Mouse (Mus musculus): ENCODE results near the gene 4933417A18Rik. TPM values are rescaled to one million over a fixed set of nuclear protein-coding genes. Genes with fewer than 3 reads are reported as not detected.
"Not testable (repeated sequence)": the region's sequence is repeated elsewhere in the genome, so short reads cannot be mapped to it uniquely, and the experiment has no call there.

The 4933417A18Rik gene
- polyA plus RNA-seq, 1 experiment from 2014 or later, result not detected

DNA sequence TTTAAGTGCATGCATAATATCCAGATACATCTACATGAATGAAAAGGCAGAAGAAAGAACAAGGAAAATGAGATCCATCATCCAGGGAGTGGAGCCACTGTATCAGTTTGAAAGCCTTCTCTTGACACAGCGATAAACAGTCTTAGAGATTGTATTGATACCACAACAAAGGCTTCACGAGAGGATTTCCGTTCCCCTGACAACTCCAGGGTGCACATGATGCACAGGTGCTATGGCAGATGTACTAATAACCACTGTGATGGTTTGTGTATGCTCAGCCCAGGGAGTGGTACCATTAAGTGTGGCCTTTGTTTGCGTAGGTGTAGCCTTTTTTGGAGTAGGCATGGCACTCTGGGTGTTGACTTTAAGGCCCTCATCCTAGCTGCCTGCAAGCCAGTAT, 32.7 kb downstream of the 4933417A18Rik start:
- no peak for ATAC-seq (ENCODE audit: insufficient number of reproducible peaks, insufficient read depth, low FRiP score, low TSS enrichment, low read depth)
- Histone ChIP-seq H3K4me1 (no peaks in the 10 kb centered on the region), H3K27me3 (no peaks in the 10 kb centered on the region), H3K4me3 (no peak overlapping the region), H3K4me2 (no peak overlapping the region), H3K36me3 (no peaks in the 10 kb centered on the region), H3K9me3 (no peaks in the 10 kb centered on the region; the same call in 1 of the 2 replicates), H3K9ac (no peak overlapping the region), H3K27ac (no peak overlapping the region)
- 84% methylated on average over 4 of the region's 4 CpGs for WGBS

GRCm38 (mm10) chr13:34958158-34958557, 33.9 kb downstream of the 4933417A18Rik start:
- not testable (repeated sequence) for H3K9ac ChIP-seq; H3K4me2 ChIP-seq; H3K36me3 ChIP-seq; H3K9me3 ChIP-seq; H3K4me3 ChIP-seq; ATAC-seq (ENCODE audit: insufficient number of reproducible peaks, insufficient read depth, low FRiP score, low TSS enrichment, low read depth); H3K4me1 ChIP-seq; H3K27ac ChIP-seq; H3K27me3 ChIP-seq
- WGBS, result 88% methylated on average over 3 of the region's 3 CpGs

DNA sequence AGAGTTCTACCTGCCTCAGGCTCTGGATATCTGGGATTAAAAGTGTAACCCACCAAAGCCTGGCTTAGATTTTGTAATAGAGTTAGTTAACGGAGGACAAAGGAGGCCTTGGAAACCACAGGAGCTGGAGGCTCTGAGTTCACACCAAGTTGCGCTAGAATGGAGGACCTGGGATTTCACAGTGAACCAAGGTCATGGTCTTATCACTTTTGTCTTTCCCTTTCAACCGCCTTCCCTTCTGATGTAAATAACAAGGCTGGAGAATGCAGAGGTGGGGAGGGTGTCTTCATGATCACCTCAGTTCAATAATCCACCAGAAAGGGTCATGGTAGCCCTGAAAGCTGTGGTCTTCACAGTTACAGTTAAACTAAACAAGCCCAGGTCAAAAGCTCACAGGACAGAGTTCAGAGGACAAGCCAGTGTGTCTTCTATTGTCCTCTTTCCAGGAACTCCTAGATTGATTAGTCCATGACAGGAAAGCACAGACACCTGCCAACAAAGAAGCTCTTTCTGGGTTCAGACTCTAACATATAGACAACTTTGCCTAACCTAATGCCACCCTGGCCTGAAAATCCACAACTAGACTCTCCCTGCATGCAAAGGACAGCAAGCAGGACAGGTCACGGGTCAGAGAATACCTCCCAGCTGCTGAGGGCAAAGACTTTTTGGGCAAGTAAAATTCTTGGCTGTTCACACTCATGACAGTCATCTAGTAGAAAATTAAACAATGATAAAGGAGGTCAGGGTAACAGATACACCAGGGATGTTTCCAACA, 37.0 kb downstream of the 4933417A18Rik start:
- no peak overlapping the region for H3K4me3 ChIP-seq
- WGBS, result 80% methylated on average over 4 of the region's 4 CpGs
- no peaks in the 10 kb centered on the region for H3K36me3 ChIP-seq
- H3K4me1 ChIP-seq, result peaks cover 11% of the 10 kb centered on the region
- ATAC-seq (ENCODE audit: insufficient number of reproducible peaks, insufficient read depth, low FRiP score, low TSS enrichment, low read depth), result no peak
- no peak overlapping the region for H3K27ac ChIP-seq
- no peaks in the 10 kb centered on the region; the same call in 1 of the 2 replicates for H3K9me3 ChIP-seq
- no peak overlapping the region for H3K4me2 ChIP-seq
- no peak overlapping the region for H3K9ac ChIP-seq
- peaks cover 29% of the 10 kb centered on the region for H3K27me3 ChIP-seq

- peak within 1 kb of the TSS; percentile 67 for H3K9ac ChIP-seq
- H3K4me3 ChIP-seq, result peak within 1 kb of the TSS; percentile 51
- peaks cover 32% of the 10 kb centered on the region for H3K27me3 ChIP-seq
- H3K4me1 ChIP-seq, result peaks cover 11% of the 10 kb centered on the region
- WGBS, result 3% methylated on average over 32 of the region's 32 CpGs
- no peaks in the 10 kb centered on the region for H3K36me3 ChIP-seq
- peak within 1 kb of the TSS; percentile 76 for H3K4me2 ChIP-seq
- no peak within 1 kb of the TSS for H3K27ac ChIP-seq
- no peaks in the 10 kb centered on the region for H3K9me3 ChIP-seq
- peak; percentile 69; the same call in 1 of the 2 replicates for ATAC-seq (ENCODE audit: insufficient number of reproducible peaks, insufficient read depth, low FRiP score, low TSS enrichment, low read depth)
These were observed 39.5 kb downstream of the 4933417A18Rik start, which contains the start of gene Eci3 for GRCm38 (mm10) chr13:34963511-34964397. Eci3 (minus strand) TSS chr13:34963810.

GRCm38 (mm10) chr13:34964419-34964818, 40.2 kb downstream of the 4933417A18Rik start:
- WGBS, result 5% methylated on average over 14 of the region's 14 CpGs
- ATAC-seq (ENCODE audit: insufficient number of reproducible peaks, insufficient read depth, low FRiP score, low TSS enrichment, low read depth), result no peak
- H3K9ac ChIP-seq, result peak overlapping the region; percentile 67

GRCm38 (mm10) chr13:34964866-34965265, 40.7 kb downstream of the 4933417A18Rik start:
- ATAC-seq (ENCODE audit: insufficient number of reproducible peaks, insufficient read depth, low FRiP score, low TSS enrichment, low read depth), result no peak
- Histone ChIP-seq H3K9ac (no peak overlapping the region), H3K27me3 (peaks cover 32% of the 10 kb centered on the region), H3K9me3 (no peaks in the 10 kb centered on the region), H3K4me3 (peak overlapping the region; percentile 51), H3K27ac (no peak overlapping the region), H3K4me1 (peaks cover 11% of the 10 kb centered on the region), H3K36me3 (no peaks in the 10 kb centered on the region), H3K4me2 (peak overlapping the region; percentile 76)
- 13% methylated on average over 5 of the region's 5 CpGs for WGBS

More at GRCm38 (mm10) chr13:34964419-34964818, 40.2 kb downstream of the 4933417A18Rik start:
- Histone ChIP-seq H3K4me2 (peak overlapping the region; percentile 76), H3K27ac (no peak overlapping the region), H3K36me3 (no peaks in the 10 kb centered on the region), H3K4me1 (peaks cover 11% of the 10 kb centered on the region), H3K4me3 (peak overlapping the region; percentile 51), H3K27me3 (peaks cover 32% of the 10 kb centered on the region), H3K9me3 (no peaks in the 10 kb centered on the region)

GRCm38 (mm10) chr13:34965647-34966046, 41.4 kb downstream of the 4933417A18Rik start:
- H3K9ac ChIP-seq; ATAC-seq (ENCODE audit: insufficient number of reproducible peaks, insufficient read depth, low FRiP score, low TSS enrichment, low read depth); H3K9me3 ChIP-seq; H3K27ac ChIP-seq; H3K36me3 ChIP-seq; H3K4me2 ChIP-seq; H3K4me3 ChIP-seq: not testable (repeated sequence)
- Histone ChIP-seq H3K27me3 (peaks cover 32% of the 10 kb centered on the region), H3K4me1 (peaks cover 11% of the 10 kb centered on the region)
- WGBS, result 76% methylated on average over 9 of the region's 9 CpGs

GRCm38 (mm10) chr13:34972456-34972855, 48.2 kb downstream of the 4933417A18Rik start:
- H3K27me3 ChIP-seq; H3K4me3 ChIP-seq; ATAC-seq (ENCODE audit: insufficient number of reproducible peaks, insufficient read depth, low FRiP score, low TSS enrichment, low read depth); H3K4me2 ChIP-seq; H3K27ac ChIP-seq; H3K9ac ChIP-seq; H3K4me1 ChIP-seq; H3K9me3 ChIP-seq: not testable (repeated sequence)
- H3K36me3 ChIP-seq, result peaks cover 13% of the 10 kb centered on the region

DNA sequence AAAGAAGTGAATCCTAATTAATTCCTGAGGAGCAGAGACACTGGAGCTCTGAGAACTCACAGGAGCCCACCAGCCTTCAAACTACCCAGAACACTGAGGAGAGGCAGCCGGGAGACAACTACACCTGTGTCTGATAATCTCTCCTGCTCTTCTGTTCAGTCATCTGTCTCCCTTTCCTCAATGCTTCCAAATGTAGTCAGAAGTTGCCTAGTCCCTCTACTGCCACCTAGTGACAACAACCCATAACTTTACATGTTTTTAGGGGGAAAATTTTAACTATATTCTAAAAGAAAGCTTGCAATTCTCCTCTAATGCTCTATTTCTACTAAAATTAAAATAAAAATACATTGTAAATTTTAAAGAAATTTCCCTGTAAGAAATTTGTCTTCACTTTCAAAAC, 48.9 kb downstream of the 4933417A18Rik start:
- Histone ChIP-seq H3K27me3 (no peaks in the 10 kb centered on the region), H3K9ac (no peak overlapping the region), H3K4me3 (no peak overlapping the region), H3K9me3 (no peaks in the 10 kb centered on the region), H3K4me1 (no peaks in the 10 kb centered on the region), H3K36me3 (peaks cover 20% of the 10 kb centered on the region), H3K27ac (no peak overlapping the region), H3K4me2 (no peak overlapping the region)
- ATAC-seq (ENCODE audit: insufficient number of reproducible peaks, insufficient read depth, low FRiP score, low TSS enrichment, low read depth), result no peak
- WGBS, result 20% methylated on average over 1 of the region's 1 CpGs

GRCm38 (mm10) chr13:34973770-34974169, 49.6 kb downstream of the 4933417A18Rik start:
- no peaks in the 10 kb centered on the region for H3K9me3 ChIP-seq
- no peak overlapping the region for H3K27ac ChIP-seq
- H3K4me2 ChIP-seq, result no peak overlapping the region
- H3K9ac ChIP-seq, result no peak overlapping the region
- H3K36me3 ChIP-seq, result peaks cover 26% of the 10 kb centered on the region
- H3K27me3 ChIP-seq, result no peaks in the 10 kb centered on the region
- WGBS, result 57% methylated on average over 1 of the region's 1 CpGs
- ATAC-seq (ENCODE audit: insufficient number of reproducible peaks, insufficient read depth, low FRiP score, low TSS enrichment, low read depth), result no peak
- no peak overlapping the region for H3K4me3 ChIP-seq
- no peaks in the 10 kb centered on the region for H3K4me1 ChIP-seq

GRCm38 (mm10) chr13:34976116-34976515, 51.9 kb downstream of the 4933417A18Rik start:
- Histone ChIP-seq H3K27me3 (no peaks in the 10 kb centered on the region), H3K4me2 (no peak overlapping the region), H3K36me3 (peaks cover 49% of the 10 kb centered on the region), H3K9me3 (no peaks in the 10 kb centered on the region), H3K27ac (no peak overlapping the region), H3K4me1 (no peaks in the 10 kb centered on the region), H3K4me3 (no peak overlapping the region), H3K9ac (no peak overlapping the region)
- WGBS, result 93% methylated on average over 4 of the region's 4 CpGs
- ATAC-seq (ENCODE audit: insufficient number of reproducible peaks, insufficient read depth, low FRiP score, low TSS enrichment, low read depth), result no peak
